Mouse (Mus musculus) left cerebral cortex, postnatal 14 days (tissue): ENCODE measurements at regions not wholly inside any gene's neighbourhood (a gene's known extent, or its start where the extent isn't known, plus 50 kb on each side); places are given as distances from the start of the nearest gene placed in this dataset.
A peak's percentile ranks its signal among the peaks of the same experiment; 100 is the strongest.
"Not testable (repeated sequence)": the region's sequence is repeated elsewhere in the genome, so short reads cannot be mapped to it uniquely, and the experiment has no call there.

Source experiments
- DNase-seq, 2 experiments: peaks; one replicate each; pipeline ENCODE4 v3.0.0; 2021 to 2022; ENCODE audit warnings: low spot score in 2 of 2, mixed read lengths in 1 of 2
- intact Hi-C: fragments of 180-260 bp; cut with DNase I; formaldehyde crosslinking; loops from one replicate; pipeline ENCODE4 v1.15.1; 2025

- no peak for DNase-seq
- intact Hi-C loops, result no loop called here
Observed at GRCm38 (mm10) chr3:18715776-18716175, 767.6 kb downstream of the Cypt12 start.

DNA sequence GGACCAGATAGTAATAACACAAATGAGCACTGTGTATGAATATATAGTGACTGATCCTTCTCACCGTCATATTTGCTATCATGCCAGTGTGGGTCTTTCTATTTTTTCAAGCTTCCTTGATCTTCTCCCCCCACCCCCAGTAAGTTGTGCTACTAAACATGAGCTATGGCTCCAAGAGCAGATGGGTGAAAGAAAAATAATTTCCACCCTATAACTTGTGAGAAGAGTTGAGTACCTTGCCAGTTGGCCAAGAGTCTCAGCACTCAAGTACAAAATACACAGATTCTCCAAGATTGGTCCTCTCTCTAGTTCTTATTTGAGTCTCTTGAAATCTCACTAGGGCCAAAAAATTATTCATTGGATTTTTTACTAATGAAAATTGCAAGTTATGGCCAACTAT is 777.3 kb downstream of the Cypt12 start:
- no peak for DNase-seq
- intact Hi-C loops, result no loop called here

DNA sequence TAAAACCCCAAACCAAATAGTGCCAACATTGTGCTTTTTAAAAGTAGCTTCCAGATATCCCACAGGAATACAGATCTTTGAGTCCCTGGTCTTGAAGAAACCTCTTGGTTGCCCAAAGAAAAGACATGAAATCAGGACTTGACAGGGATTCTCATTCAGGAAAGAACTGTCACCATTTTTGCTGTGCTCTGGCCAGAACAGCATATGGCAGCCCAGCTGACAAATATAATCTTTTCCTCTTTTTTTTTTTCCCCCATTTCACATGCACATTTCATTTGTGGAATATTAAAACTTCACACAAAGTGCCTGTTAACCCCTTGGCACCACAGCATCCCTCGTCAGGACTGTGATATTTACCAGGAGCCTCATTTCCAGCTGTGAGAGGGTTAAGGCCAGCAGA is 783.0 kb downstream of the Cypt12 start:
- intact Hi-C loops, result no loop called here
- no peak for DNase-seq

GRCm38 (mm10) chr3:18731674-18732073 is 783.5 kb downstream of the Cypt12 start:
- intact Hi-C loops, result no loop called here
- no peak for DNase-seq

DNA sequence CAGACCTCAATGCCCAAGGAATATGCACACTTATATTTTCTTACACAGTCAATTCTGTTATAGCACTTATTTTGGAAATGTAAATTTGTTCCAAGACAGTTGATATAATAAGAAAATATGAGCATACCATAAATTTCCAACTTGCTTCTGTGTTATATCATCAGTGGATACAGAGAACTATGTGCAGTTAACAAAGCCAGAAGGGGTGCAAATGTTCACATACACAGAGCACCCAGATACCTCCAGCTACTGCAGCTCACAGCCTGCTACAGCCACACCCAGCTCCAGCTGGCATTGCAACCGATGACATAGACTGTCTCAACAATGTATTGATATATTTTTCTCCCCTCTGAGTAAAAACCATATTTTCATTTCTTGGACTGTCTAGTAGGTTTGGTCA is 785.3 kb downstream of the Cypt12 start:
- DNase-seq, result peak in 1 of 2 experiments; percentile 7
- intact Hi-C loops, result no loop called here

- intact Hi-C loops, result no loop called here
- no peak for DNase-seq
Observed at GRCm38 (mm10) chr3:18738946-18739345, 790.7 kb downstream of the Cypt12 start.

DNA sequence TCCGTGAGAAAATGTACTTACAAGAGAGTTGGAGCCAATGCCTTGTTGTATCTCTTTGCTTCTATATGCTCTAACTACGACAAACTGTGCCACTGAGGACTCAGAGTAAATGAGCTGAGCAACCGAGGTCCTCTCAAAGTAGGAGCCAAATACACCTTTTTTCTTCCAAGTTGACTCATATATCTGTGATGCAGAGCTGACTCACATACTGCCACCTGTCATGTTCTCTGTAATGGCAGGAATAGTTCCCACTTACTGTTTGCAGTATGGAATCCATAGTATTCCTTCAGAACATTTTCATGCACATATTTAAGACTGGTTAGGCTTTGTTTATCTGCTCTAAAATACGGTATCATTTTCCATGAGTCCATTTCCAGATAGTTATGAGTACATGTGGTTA is 792.1 kb downstream of the Cypt12 start:
- intact Hi-C loops, result no loop called here

GRCm38 (mm10) chr3:18743474-18743873 is 795.3 kb downstream of the Cypt12 start:
- intact Hi-C loops, result no loop called here
- no peak for DNase-seq

More for the DNA sequence above, 792.1 kb downstream of the Cypt12 start:
- no peak for DNase-seq

- peak in 1 of 2 experiments; percentile 17 for DNase-seq
- intact Hi-C loops, result no loop called here
Observed at GRCm38 (mm10) chr3:18744216-18744615, 796.0 kb downstream of the Cypt12 start.

DNA sequence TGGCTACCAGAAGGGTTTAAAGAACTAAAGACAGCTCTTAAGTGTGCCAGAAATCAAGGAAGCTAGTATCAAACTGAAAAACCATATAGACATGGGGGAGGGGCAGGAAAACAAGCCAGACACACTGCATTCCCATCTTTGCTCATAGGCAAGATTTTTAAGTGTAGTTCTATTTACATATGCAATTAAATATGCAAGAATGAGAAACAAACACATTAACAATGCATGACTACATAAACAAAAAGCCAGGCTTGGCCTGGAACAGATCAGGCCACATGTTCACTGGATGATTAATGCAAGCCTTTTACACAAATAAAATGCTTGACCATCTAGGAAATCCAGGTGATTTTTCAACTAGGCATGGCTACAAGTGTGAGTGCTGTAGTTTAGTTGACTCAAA is 798.0 kb downstream of the Cypt12 start:
- DNase-seq, result no peak
- intact Hi-C loops, result no loop called here

DNA sequence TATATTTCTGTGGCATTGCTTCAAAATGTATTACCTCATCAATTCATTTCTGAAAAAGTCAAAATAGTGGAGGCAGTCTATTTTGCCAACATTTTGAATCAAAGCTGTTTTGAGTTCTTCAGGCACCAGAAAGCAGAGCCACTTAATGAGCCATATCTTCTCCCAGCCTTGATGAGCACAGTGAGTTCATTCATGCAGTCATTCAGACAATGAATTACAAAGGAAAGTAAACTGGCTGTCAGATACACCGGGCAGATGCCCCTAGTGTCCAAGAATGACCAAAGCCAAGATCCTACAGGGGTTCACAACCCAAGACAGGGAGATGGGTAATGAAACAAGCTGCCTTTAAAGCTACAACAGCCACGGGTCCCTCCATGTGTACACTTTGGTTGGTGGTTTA is 798.7 kb downstream of the Cypt12 start:
- intact Hi-C loops, result no loop called here
- no peak for DNase-seq

GRCm38 (mm10) chr3:18751660-18752259 is 803.5 kb downstream of the Cypt12 start:
- no peak for DNase-seq
- intact Hi-C loops, result no loop called here

GRCm38 (mm10) chr3:18764301-18765078 is 816.3 kb downstream of the Cypt12 start:
- intact Hi-C loops, result no loop called here
- peak; percentile 50 to 68 for DNase-seq

- intact Hi-C loops, result no loop called here
- no peak for DNase-seq
Observed at GRCm38 (mm10) chr3:18778481-18778880, 830.3 kb downstream of the Cypt12 start.

DNA sequence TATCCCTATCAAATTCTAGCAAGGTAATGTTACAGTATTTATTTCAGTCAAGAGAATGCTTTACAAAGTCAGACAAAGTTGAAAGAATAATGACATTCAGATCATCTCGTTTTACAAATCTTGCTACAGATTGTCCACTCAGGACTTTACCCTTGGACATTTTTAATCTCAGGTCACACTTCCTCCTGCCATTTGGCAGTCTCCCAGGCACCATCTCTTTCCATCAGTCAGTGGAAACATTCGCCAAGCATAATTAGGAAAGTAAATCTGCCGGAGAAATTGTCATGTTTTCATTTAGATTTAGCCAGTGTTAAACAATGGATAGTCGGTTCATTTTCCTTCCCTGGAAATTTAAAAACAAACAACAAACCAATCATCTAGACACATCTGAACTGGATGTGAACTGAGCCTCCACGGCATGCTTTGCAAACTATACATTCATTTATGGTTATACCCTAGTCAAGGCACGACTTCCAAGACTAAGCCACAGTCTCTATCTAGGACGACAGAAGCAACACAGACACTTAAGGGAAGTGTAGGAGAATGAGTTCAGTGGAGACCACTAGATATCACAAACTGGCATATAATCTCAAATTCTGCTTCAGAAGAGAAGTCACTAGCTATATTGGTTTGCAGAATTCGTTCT is 839.4 kb downstream of the Cypt12 start:
- no peak for DNase-seq
- intact Hi-C loops, result no loop called here

- DNase-seq, result no peak
- intact Hi-C loops, result no loop called here
Observed at GRCm38 (mm10) chr3:18802794-18803193, 825.7 kb downstream of the 1700064H15Rik start.

- intact Hi-C loops, DNase-seq: not testable (repeated sequence)
Observed at GRCm38 (mm10) chr3:18828788-18829320, 799.6 kb downstream of the 1700064H15Rik start.

DNA sequence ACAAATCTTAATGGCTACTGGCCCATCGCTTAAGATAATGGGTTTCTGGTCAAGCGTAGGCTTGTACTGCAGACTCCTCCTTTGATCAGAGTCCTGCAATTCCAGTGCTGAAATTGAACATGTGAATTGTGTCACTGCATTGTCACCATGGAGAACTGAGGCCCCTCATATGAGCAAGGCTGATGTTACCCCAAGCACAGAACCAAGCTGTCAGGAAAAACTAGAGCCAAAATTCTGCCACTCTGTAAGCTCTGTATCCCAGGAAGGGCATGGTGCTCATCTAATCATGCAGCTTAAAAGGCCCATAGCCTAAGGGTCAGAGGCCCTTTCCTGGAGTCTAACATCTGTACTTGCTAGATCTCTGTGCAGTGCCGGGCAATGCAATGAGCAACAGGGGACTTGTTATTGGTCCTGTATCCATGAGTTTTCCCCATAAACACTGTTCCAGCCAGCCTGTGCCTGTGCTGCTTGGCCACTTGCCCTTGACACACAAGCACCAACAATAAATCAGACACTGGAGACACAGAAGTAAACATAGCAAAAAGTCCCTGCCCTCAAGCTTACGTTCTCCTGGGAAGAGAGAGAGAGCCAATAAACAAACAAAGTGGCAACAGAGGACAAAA is 760.2 kb downstream of the 1700064H15Rik start:
- DNase-seq, result no peak
- intact Hi-C loops, result no loop called here

DNA sequence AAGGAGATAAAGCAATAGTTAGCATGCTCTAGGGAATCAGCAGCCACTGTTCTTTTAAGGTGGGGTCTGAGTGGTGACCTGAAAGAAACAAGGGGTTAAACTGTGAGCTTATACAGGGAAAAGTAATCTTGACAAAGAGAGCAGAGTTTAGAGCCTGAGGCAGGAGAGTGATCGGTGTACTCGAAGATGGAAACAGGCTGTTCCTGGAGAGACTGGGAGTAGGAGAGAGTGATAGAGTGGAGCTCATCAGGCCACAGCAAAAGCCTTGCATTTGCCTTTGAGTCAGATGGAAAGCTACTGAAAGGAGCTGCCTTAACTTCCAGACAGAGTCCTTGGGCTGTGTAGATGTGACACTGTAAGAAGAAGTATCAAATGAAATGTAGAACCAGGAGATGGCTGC is 759.7 kb downstream of the 1700064H15Rik start:
- intact Hi-C loops, result no loop called here
- no peak for DNase-seq

DNA sequence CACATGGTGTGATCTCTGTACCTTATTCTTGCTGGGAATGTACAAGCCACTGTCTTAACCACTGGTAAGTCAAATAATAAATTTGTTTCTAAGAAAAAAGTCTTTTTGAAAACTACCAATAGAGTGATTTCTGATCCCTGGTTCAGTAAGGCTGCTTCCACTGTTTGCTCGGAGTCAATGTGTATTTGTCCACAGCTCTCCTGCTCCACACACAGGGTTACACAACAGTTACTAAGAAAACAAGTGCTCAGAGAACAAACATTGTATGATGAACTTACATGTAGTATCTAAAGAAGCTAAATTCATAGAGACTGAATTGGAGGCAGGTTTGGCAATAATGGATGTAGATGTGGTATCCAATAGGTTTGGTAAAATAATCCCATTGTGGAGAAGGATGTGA is 751.4 kb downstream of the 1700064H15Rik start:
- no peak for DNase-seq
- intact Hi-C loops, result no loop called here
